Mouse (Mus musculus) cerebellum, postnatal 4 days (tissue): ENCODE measurements at regions not wholly inside any gene's neighbourhood (a gene's known extent, or its start where the extent isn't known, plus 50 kb on each side); places are given as distances from the start of the nearest gene placed in this dataset.

Experiments used
- DNase-seq, 2 experiments: peaks; one replicate each; pipeline ENCODE4 v3.0.0; 2022; ENCODE audit warnings: low spot score in 2 of 2, mixed read lengths in 1 of 2

GRCm38 (mm10) chr1:35782668-35783067 is 285.5 kb upstream of the Hs6st1 start:
- no peak for DNase-seq

GRCm38 (mm10) chr1:35783427-35783826 is 284.8 kb upstream of the Hs6st1 start:
- DNase-seq: no peak

- DNase-seq: no peak
Observed at GRCm38 (mm10) chr1:35786241-35786640, 282.0 kb upstream of the Hs6st1 start.

GRCm38 (mm10) chr1:35786668-35787213 is 281.5 kb upstream of the Hs6st1 start:
- no peak for DNase-seq

- DNase-seq: no peak
Observed at GRCm38 (mm10) chr1:35797064-35797463, 271.1 kb upstream of the Hs6st1 start.

- no peak for DNase-seq
Observed at GRCm38 (mm10) chr1:35797526-35797925, 270.7 kb upstream of the Hs6st1 start.

GRCm38 (mm10) chr1:35805546-35805945 is 262.7 kb upstream of the Hs6st1 start:
- no peak for DNase-seq

- DNase-seq: no peak
Observed at GRCm38 (mm10) chr1:35806329-35806728, 261.9 kb upstream of the Hs6st1 start.

- no peak for DNase-seq
Observed at GRCm38 (mm10) chr1:35806731-35807130, 261.5 kb upstream of the Hs6st1 start.

GRCm38 (mm10) chr1:35808894-35809293 is 259.3 kb upstream of the Hs6st1 start:
- DNase-seq: no peak

GRCm38 (mm10) chr1:35809341-35809740 is 258.9 kb upstream of the Hs6st1 start:
- no peak for DNase-seq

- DNase-seq: no peak
Observed at GRCm38 (mm10) chr1:35810571-35811342, 257.4 kb upstream of the Hs6st1 start.

GRCm38 (mm10) chr1:35811380-35811779 is 256.8 kb upstream of the Hs6st1 start:
- DNase-seq: peak; percentile 32 to 74

- DNase-seq: no peak
Observed at GRCm38 (mm10) chr1:35811795-35812194, 256.4 kb upstream of the Hs6st1 start.

GRCm38 (mm10) chr1:35813625-35814024 is 254.6 kb upstream of the Hs6st1 start:
- DNase-seq: no peak

GRCm38 (mm10) chr1:35814207-35814606 is 254.0 kb upstream of the Hs6st1 start:
- DNase-seq: no peak

GRCm38 (mm10) chr1:35814751-35815150 is 253.4 kb upstream of the Hs6st1 start:
- no peak for DNase-seq

GRCm38 (mm10) chr1:35821791-35822190 is 246.4 kb upstream of the Hs6st1 start:
- no peak for DNase-seq

GRCm38 (mm10) chr1:35822376-35823202 is 245.6 kb upstream of the Hs6st1 start:
- no peak for DNase-seq

- DNase-seq: no peak
Observed at GRCm38 (mm10) chr1:35823496-35823895, 244.7 kb upstream of the Hs6st1 start.

GRCm38 (mm10) chr1:35823981-35824880 is 244.0 kb upstream of the Hs6st1 start:
- DNase-seq: no peak
